Mouse (Mus musculus): ENCODE results near the gene Glmp.
"Not testable (repeated sequence)": the region's sequence is repeated elsewhere in the genome, so short reads cannot be mapped to it uniquely, and the experiment has no call there.

Gene Glmp

GRCm38 (mm10) chr3:88324951-88325405, at the start of gene Glmp:
Gene Glmp (plus strand): TSS chr3:88325023.
- peak; percentile 65 to 88 for DNase-seq (ENCODE audit: inconsistent age in 2 of 2, low spot score in 1 of 2)

GRCm38 (mm10) chr3:88276121-88276520, 48.7 kb upstream of the Glmp start:
- no peak for DNase-seq (ENCODE audit: inconsistent age in 2 of 2, low spot score in 1 of 2)

GRCm38 (mm10) chr3:88276529-88277143, 48.2 kb upstream of the Glmp start:
- peak; percentile 37 to 81 for DNase-seq (ENCODE audit: inconsistent age in 2 of 2, low spot score in 1 of 2)

GRCm38 (mm10) chr3:88280035-88280434, 44.8 kb upstream of the Glmp start:
- no peak for DNase-seq (ENCODE audit: inconsistent age in 2 of 2, low spot score in 1 of 2)

GRCm38 (mm10) chr3:88281141-88281916, 43.5 kb upstream of the Glmp start:
- DNase-seq (ENCODE audit: inconsistent age in 2 of 2, low spot score in 1 of 2): not testable (repeated sequence)

GRCm38 (mm10) chr3:88284815-88285564, 39.8 kb upstream of the Glmp start:
- DNase-seq (ENCODE audit: inconsistent age in 2 of 2, low spot score in 1 of 2): not testable (repeated sequence)

GRCm38 (mm10) chr3:88285565-88285895, 39.3 kb upstream of the Glmp start:
- DNase-seq (ENCODE audit: inconsistent age in 2 of 2, low spot score in 1 of 2): not testable (repeated sequence)

GRCm38 (mm10) chr3:88287110-88287509, 37.7 kb upstream of the Glmp start, which contains the start of gene Gm38392:
Gene Gm38392 (minus strand): TSS chr3:88287210.
- no peak for DNase-seq (ENCODE audit: inconsistent age in 2 of 2, low spot score in 1 of 2)

GRCm38 (mm10) chr3:88288133-88288713, 36.6 kb upstream of the Glmp start:
- DNase-seq (ENCODE audit: inconsistent age in 2 of 2, low spot score in 1 of 2): not testable (repeated sequence)

- peak; percentile 32 to 72 for DNase-seq (ENCODE audit: inconsistent age in 2 of 2, low spot score in 1 of 2)
These were observed 32.9 kb upstream of the Glmp start for GRCm38 (mm10) chr3:88291970-88292369.

- DNase-seq (ENCODE audit: inconsistent age in 2 of 2, low spot score in 1 of 2): not testable (repeated sequence)
These were observed 29.6 kb upstream of the Glmp start for GRCm38 (mm10) chr3:88295272-88295671.

- DNase-seq (ENCODE audit: inconsistent age in 2 of 2, low spot score in 1 of 2): no peak
These were observed 28.7 kb upstream of the Glmp start for GRCm38 (mm10) chr3:88296110-88296560.

GRCm38 (mm10) chr3:88296561-88297318, 28.1 kb upstream of the Glmp start, which contains the start of the genes Tsacc and Cct3:
Gene Tsacc (minus strand): TSS chr3:88296999.
Gene Cct3 (plus strand): TSS chr3:88297116.
- peak; percentile 98 to 99 for DNase-seq (ENCODE audit: inconsistent age in 2 of 2, low spot score in 1 of 2)

- no peak for DNase-seq (ENCODE audit: inconsistent age in 2 of 2, low spot score in 1 of 2)
These were observed 27.4 kb upstream of the Glmp start for GRCm38 (mm10) chr3:88297321-88297851.

- DNase-seq (ENCODE audit: inconsistent age in 2 of 2, low spot score in 1 of 2): no peak
These were observed 25.7 kb upstream of the Glmp start for GRCm38 (mm10) chr3:88299172-88299571.

- no peak for DNase-seq (ENCODE audit: inconsistent age in 2 of 2, low spot score in 1 of 2)
These were observed 4.1 kb downstream of the Glmp start for GRCm38 (mm10) chr3:88328956-88329355.

- peak; percentile 50 to 86 for DNase-seq (ENCODE audit: inconsistent age in 2 of 2, low spot score in 1 of 2)
These were observed 6.5 kb downstream of the Glmp start for GRCm38 (mm10) chr3:88331282-88331681.

- DNase-seq (ENCODE audit: inconsistent age in 2 of 2, low spot score in 1 of 2): peak in 1 of 2 experiments; percentile 41
These were observed 9.3 kb downstream of the Glmp start for GRCm38 (mm10) chr3:88334029-88334658.

- DNase-seq (ENCODE audit: inconsistent age in 2 of 2, low spot score in 1 of 2): peak in 1 of 2 experiments; percentile 49
These were observed 10.1 kb downstream of the Glmp start for GRCm38 (mm10) chr3:88334902-88335435.
